Mouse (Mus musculus) cerebellum, adult 9-11 months (tissue): ENCODE measurements around the gene Apoc1.
A peak's percentile ranks its signal among the peaks of the same experiment; 100 is the strongest.

ENCODE experiments used
- DNase-seq: peaks from one replicate; pipeline ENCODE4 v3.0.0; 2022

The Apoc1 gene

DNA sequence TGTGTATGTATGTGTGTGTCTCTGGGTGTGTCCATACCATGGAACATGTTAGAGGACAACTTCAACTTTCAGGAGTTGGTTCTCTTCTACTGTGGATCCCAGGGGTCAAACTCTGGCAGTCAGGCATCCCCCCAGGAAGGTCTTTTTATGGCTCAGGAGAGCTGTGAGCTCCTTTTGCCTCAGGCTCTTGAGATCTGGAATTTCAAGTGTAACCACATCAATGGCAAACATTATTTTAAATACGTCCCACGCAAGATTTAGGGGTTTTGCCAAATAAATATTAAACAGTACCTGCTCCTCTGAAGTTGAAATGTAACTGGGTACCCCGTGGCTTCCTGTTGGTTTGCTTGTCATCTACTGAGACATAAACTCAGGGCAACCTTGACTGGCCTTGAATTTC lies 9.5 kb downstream of the Apoc1 start:
- DNase-seq: no peak

DNA sequence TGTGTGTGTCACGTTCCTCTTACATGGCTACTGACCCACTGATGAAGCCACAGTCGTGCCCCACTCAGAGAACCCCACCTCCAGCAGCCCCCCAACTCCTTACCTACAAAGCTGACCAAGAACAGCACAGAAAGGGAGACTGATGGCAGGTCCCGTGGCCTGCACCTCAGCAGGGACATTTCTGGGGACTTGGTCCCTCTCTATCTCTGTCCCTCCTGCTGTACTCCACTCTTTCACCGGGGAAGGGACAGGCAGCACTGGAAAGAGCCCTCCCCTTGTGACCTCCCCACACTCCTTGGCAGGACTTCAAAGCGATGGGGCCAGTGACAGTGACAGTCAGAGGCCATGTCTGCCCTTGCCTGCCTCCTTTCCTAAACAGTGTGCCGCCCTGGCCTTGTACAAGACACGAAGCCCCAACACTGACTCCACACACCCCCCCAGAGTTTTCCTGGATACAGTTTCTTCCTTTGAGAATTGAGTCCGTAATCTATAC lies 11.2 kb downstream of the Apoc1 start, which contains the start of the genes Gm44805 and Apoc4:
TSS of gene Gm44805 (minus strand) at position 222 of the 493 bp plus-strand sequence.
TSS of gene Apoc4 (minus strand) at position 278 of the 493 bp plus-strand sequence.
- no peak for DNase-seq

DNA sequence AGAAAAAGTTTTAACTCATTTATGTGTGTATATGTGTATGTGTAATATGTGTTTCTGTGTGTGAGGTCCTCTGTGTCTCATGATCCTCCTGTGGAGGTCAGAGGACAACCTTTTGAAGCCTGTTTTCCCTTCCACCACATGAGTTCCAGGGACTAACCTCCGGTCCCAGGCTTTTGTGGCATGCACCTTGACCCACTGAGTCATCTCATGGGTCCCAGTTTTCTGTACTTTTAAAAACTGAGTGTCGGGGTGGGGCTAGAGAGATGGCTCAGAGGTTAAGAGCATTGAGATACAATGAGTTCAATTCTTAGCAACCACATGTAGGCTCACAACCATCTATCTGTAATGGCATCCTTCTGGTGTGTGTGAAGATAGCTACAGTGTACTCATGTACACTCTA lies 11.8 kb downstream of the Apoc1 start:
- no peak for DNase-seq

DNA sequence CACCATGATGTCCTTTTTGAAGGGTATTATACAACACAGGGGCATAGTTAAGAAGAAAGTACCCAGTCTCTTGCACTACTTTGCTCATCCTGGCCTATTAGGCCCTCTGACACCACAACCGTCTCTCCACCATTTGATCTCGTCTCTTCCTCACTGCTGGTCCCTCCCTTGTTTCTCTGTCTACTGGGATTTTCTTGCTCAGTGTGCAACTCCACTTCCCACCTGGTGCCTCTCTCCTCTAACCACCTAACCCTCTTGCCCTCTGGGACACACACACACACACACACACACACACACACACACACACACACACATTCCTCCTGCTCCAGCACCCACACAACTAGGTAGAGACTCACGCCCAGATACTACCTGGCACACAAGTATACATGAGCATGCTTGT lies 13.6 kb downstream of the Apoc1 start:
- no peak for DNase-seq

DNA sequence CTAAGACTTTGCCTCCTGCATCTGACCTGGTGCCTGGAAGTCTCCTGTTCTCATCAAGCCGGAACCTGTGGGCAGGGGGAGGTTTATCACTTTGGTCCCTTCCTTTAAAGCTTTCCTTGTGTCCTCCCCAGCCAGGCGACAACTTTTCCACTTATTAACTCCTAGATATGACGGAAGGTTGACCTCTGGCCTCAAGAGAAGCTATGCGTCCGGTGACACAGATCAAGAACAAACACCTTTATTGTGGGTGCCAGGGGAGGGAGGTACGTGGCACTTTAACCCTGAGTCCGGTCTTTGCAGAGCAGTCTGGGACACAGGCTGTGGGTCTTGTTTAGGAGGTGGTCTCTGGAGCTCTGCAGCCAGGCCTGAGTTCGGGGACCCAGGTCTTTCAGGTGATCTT lies 14.6 kb downstream of the Apoc1 start, which contains the start of gene Apoc2:
TSS of gene Apoc2 (minus strand) at position 70 of the 400 bp plus-strand sequence.
- DNase-seq: no peak

DNA sequence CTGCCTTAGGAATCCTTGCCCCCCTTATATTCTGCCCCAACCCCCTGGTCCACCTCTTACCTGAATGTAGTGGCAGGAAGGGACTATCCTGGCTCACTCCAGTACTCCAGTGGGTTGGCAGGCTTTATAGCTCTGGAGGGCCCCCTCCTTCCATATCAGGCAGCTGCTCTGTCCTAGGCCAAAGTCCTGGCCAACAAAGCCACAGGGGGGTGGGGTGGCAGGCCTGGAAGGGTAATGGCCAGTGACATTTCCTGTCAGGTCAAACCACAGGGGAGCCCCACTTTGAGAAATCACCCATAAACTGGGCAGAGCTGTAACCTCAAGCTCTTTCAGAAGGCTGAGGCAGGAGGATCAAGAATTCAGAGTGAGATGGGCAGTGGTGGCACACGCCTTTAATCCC lies 15.8 kb downstream of the Apoc1 start:
- no peak for DNase-seq

DNA sequence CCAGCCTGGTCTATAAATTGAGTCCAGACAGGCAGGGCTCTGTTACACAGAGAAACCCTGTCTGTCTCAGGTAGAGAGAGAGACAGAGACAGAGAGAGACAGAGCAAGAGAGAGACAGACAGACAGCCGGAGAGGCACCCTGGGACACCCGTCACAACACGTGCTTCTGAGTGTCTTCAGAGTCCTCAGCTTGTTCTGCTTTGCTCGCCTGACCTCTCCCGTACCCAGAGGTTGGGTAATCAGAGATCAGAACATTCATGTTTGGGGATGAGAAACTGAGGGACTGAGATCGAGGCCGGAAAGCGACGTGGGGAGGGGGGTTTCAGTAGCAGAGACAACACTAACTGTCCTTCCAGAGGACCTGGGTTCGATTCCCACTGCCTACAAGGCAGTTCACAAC lies 16.6 kb downstream of the Apoc1 start:
- DNase-seq: no peak

DNA sequence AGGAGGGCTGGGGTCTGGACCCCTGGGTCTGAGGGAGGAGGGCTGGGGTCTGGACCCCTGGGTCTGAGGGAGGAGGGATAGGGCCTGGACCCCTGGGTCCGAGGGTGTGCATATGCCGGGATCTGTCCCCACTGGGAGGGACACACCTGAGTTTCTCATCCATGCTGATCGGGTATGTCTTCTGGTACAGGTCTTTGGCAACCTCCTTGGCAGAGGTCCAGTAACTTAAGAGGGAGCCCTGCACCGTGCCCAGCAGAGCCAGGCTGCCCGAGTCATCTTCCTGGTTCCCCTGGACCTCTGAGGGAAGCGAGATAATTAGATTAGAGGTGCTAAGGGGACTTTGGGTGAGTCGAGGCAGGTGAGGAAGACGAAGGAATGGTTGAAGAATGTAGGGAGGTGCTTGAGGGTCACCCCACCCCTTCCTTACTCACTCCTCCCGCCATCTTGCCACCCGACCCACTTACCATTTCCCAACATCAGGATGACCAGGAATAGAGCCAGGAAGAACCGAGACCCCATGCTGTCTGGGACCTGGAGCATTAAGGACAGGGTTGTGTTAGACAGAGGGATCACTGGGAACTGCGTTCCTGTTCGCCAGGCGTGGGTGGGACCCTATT lies 19.3 kb downstream of the Apoc1 start:
- no peak for DNase-seq

DNA sequence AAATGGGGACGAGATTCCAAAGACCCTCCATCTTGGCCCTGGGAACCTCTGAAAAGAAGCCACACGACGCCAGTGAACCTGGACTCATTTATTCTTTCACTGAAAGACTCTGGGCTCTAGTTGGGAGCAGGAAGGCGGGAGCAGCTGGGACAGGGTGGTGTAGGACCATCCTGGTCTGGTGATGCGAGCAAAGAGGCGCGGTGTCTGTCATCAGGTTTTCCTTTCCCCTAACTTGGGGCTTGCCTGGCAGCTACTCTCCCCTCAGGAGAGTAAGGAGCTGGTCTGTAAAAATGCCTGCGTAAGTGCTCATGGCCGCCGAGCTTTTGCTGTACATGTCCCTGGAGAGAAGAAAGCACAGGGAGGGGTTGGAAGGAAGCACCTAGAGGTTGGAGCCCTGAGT lies 20.9 kb downstream of the Apoc1 start:
- no peak for DNase-seq

DNA sequence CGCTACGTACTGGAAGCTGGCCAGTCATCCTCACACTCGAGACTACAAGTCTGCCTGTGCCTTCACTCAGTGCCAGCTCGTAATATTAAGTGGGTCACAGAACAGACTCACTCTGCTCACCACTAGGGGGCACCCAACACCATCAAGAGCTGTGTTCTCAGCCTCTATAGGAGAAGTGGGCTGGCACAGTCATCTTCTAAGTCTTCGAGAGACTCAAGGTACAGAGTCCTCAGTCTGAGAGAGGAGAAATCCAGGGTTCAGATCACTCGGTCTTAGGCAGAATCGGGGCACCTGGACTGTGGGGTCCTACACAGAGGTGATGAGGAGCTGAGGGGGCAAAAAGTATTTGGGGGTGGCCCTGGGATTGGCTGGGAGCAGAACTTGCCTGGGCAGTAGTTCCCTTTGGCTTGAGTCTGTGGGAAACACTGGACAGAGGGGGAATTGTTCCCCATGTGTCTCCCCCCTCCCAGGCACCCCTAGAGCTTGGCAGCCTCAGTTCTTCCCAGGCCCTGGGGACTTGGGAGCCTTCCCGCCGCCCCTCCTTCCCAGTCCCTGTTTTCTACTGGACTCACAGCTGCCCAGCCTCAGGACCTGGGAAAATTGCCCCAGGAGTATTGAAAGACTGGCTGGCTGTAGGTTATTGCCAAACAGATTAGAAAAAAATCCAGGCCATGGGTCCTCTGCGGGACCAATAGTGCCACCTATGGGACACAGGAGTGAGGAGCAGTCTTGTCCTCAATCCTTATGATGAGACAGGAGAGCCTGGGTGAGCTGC lies 23.3 kb downstream of the Apoc1 start:
- DNase-seq: peak; percentile 93

DNA sequence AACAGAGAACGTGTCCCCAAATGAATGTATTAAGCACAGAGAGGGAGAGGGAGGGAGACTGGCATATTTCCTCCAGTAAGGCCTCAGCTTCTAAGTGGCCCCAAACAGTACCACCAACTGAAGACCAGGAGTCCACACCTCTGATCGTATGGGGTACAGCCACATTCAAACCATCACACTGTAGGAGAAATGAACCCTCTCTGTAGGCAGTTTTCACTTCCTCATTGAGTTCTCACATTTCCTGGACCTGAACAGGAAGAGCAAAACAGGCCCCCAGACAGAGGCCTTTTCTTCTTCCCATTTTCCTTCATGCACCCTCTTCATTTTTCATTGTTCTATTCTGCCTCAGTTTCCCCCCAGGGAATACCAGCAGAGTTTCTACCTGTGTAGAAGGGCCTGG lies 25.0 kb downstream of the Apoc1 start:
- DNase-seq: no peak

DNA sequence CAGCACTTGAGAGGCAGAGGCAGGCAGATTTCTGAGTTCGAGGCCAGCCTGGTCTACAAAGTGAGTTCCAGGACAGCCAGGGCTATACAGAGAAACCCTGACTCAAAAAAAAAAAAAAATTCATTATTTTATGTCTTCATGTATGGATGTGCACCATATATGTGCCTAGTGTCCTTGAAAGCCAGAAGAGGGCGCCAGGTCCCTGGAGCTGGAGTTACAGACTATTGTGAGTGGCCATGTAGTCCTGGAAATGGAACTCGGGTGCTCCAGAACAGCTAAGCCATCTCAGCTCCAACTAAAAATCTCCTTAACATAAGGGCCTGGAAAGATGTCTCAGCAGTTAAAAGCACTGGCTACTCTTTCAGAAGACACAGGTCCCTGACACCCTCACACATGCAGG lies 25.7 kb downstream of the Apoc1 start:
- DNase-seq: peak; percentile 32

DNA sequence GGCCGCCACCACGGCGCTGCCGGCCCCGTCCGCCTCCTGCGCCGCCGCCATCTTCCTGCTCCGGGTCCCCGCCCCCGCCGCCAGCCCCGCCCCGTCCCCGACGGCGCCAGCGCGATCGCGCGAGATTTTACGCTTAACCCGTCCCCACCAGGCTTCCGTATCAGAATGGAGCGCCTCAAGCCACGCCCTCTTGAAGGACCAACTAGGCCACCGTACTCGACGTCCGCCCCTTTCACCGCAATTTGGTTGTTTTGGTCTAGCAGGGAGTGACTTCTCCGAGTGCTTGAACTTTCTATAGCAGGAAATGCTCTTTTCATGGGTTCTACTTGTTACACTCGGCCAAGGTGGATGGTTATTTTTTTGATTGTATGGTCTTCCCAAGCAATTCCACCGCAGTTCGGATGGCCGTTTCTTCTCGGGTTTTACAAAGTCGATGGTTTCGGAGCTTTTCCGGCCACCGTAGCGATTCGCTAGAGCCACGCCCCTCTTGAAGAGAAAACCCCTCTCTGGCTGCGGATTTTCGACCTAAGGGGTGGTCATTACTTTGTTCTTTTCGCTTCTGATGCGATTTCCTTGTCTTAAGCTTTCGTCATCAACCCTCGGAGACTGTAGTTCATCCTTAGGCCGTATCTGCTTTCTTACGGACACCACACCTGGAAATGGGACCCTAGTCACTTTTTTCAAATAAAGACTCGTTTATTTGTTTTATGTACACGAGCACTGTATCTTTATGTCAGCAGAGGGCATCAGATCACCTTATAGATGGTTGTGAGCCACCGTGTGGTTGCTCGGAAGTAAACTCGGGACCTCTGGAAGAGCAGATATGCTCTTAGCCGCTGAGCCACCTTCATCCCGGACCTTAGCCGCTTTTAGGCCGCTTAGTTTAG lies 27.3 kb downstream of the Apoc1 start, which contains the start of gene Clptm1:
TSS of gene Clptm1 (minus strand) at position 79 of the 887 bp plus-strand sequence.
- peak; percentile 97 for DNase-seq

DNA sequence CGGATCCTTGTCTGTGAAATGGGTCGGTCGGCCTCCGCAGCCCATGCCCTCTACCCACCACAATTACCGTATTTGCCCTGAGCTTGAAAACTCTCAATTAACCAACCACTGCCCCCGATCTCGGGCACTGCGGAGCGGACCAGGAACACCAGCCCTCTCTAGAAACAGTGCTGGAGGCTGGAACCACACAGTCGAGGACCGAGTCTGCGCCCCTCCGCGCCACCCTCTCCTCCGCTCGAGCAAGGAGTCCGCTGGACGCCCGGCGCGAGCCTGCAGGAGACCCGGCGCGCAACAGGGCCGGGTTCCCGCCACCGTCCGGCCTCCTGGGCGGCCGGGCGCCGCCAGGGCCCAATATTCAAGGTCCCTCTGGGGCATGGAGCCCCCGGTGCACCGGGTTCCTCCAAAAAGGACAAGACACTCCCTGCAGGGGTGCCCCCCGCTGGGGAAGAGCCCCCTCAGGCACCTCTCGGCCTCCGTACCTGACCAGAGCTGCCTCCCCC lies 28.0 kb downstream of the Apoc1 start:
- no peak for DNase-seq

DNA sequence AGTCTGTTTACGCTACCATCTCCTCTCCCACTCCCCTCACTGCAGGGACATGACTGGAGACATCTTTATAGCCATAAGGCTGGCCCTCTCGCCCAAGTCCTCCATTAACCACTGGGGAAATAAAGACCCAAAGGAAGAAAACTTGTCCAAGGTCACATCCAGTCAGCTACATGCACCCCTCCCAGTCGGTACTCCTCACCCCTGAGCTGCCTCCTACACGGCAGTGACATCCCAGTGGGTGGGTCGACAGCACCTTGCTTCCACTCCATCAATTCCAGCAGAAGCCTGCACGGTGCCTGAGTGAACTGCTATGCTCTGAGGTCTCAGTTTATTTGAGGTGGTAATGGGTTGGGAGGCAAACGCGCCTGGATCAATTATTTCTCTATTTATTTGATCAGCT lies 28.5 kb downstream of the Apoc1 start:
- DNase-seq: peak; percentile 67

DNA sequence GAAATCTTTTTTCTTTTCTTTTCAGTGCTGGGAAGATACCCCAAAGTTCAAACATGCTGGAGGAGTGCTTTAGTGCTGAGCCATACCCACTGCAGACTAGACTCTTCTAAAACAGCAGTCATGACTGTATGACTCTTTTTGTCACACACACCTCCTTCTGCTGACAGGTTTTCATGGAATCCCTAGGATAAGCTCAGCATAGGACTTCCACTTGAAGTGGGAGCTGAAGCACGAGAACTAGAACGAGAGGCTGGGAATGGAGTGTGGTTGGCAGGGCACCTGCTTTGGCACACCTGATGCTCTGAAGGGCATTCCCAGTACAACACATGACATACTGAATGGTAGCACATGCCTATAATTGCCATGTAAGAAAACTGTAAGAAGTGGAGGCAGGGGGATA lies 39.8 kb downstream of the Apoc1 start:
- DNase-seq: no peak

DNA sequence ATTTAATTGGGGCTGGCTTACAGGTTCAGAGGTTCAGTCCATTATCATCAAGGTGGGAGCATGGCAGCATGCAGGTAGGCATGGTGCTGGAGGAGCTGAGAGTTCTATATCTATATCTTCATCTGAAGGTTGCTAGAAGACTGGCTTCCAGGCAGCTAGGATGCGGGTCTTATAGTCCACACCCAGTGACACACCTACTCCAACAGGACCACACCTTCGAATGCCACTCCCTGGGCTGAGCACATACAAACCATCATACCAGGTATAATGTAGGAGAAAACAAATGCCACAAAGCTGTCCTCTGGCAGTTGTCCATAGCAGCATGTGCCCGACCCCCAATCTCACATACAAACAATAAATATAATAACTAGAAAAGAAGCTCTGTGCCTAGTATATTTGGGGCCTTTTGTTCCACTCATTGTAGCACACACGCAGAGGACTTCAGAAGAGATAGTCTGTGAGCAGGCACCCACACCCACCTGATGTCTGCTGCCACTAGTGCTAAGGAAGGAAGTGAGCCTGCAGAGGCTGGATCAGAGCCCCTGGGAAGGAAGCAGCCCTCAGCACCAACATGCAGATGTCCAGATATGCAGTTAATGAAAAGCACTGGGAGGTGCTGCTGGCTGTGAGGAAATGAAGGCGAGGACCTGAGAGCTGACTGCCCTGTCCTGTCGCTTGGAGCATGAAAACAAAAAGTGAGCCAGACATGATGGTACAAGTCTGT lies 41.2 kb downstream of the Apoc1 start:
- DNase-seq: no peak

DNA sequence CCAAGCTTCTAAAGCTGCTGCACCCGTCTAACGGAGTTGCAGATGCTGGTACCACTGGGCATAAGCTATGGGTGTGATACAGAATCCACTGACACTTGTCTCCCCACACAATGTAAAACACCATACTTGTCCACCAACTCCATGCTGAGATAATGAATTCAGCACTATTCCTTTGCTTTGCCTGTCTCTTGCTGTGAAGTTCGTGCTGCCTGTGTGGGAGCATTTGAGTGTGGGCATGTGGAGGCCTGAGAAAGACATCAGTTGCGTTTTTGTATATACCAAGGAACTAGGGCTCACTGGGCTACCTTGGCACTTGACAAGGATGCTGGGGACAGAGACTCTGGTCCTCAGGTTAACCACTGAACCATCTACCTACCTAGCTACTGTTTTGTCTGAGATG lies 51.2 kb downstream of the Apoc1 start:
- no peak for DNase-seq
